Mouse (Mus musculus) liver, postnatal 0 days (tissue): ENCODE data around the gene Chtf18. TPM values are rescaled to one million over a fixed set of nuclear protein-coding genes. Genes with fewer than 3 reads are reported as not detected.
A peak's percentile ranks its signal among the peaks of the same experiment; 100 is the strongest.

Source experiments
- ATAC-seq: fragments of 200-750 bp; cut with Nextera tagmentation; 2 replicates; pipeline ENCODE4 v1.8.0; 2017; ENCODE audit warnings: mild to moderate bottlenecking, moderate library complexity
- DNase-seq: peaks from one replicate; pipeline ENCODE4 v3.0.0-alpha.2; 2016
- H3K27ac ChIP-seq: fragments of 300-500 bp; sonication (generic); 2 replicates; pipeline ENCODE4 v1.5.1; 2014; ENCODE audit warnings: antibody characterized with exemption, moderate library complexity, mild to moderate bottlenecking, low read depth
- H3K27me3 ChIP-seq: fragments of 300-500 bp; sonication (generic); 2 replicates; pipeline ENCODE4 v1.6.1; 2014; ENCODE audit warnings: low read length, control low read depth, mixed read lengths; ENCODE audit not compliant: insufficient read depth
- H3K36me3 ChIP-seq: fragments of 300-500 bp; sonication (generic); replicated peaks from 2 replicates; pipeline ENCODE4 v1.6.1; 2014; ENCODE audit warnings: mild to moderate bottlenecking, control low read depth, low read length, moderate library complexity, mixed read lengths; ENCODE audit not compliant: insufficient read depth
- H3K4me1 ChIP-seq: fragments of 300-500 bp; sonication (generic); 2 replicates; pipeline ENCODE4 v1.6.1; 2014; ENCODE audit warnings: antibody characterized with exemption, mild to moderate bottlenecking, control low read depth; ENCODE audit not compliant: insufficient read depth
- H3K4me2 ChIP-seq: fragments of 300-500 bp; sonication (generic); 2 replicates; pipeline ENCODE4 v1.6.1; 2014; ENCODE audit warnings: low read depth, mild to moderate bottlenecking, low read length, moderate library complexity, mixed read lengths
- H3K4me3 ChIP-seq: fragments of 300-500 bp; sonication (generic); 2 replicates; pipeline ENCODE4 v1.5.1; 2014; ENCODE audit warnings: low read depth, low read length
- H3K9ac ChIP-seq: fragments of 300-500 bp; sonication (generic); replicated peaks from 2 replicates; pipeline ENCODE4 v1.6.1; 2014; ENCODE audit warnings: mild to moderate bottlenecking, moderate library complexity
- H3K9me3 ChIP-seq: fragments of 300-500 bp; sonication (generic); 2 replicates; pipeline ENCODE4 v1.6.1; 2016; ENCODE audit warnings: mild to moderate bottlenecking, control low read depth, low read length, mixed read lengths
- CTCF ChIP-seq: sonication (generic); IDR thresholded peaks from 2 replicates; pipeline ENCODE4 v1.5.1; 2016; ENCODE audit warnings: antibody characterized with exemption, low read depth
- EP300 ChIP-seq: IDR thresholded peaks from 2 replicates; pipeline ENCODE4 v1.6.1; 2016; ENCODE audit warnings: antibody characterized with exemption, low read depth, mild to moderate bottlenecking
- WGBS: fragments of 180-500 bp; shearing (Covaris S2); extraction: QIAGEN DNeasy Blood & Tissue Kit; methylation state at CpG from one replicate; pipeline ENCODE4 v1.1.7; 2014; ENCODE audit not compliant: insufficient replicate concordance; 5-methylcytosine and 5-hydroxymethylcytosine counted together
- polyA plus RNA-seq: library from polyadenylated mRNA; unstranded; fragments of >200 nt; fragmentation: Nextera tagmentation; extraction: Ambion mirVana; gene quantifications from 2 replicates; pipeline ENCODE4 v1.2.1, GENCODE M21; 2015

Gene Chtf18
- polyA plus RNA-seq, 1 experiment from 2014 or later, result 7.4 TPM

DNA sequence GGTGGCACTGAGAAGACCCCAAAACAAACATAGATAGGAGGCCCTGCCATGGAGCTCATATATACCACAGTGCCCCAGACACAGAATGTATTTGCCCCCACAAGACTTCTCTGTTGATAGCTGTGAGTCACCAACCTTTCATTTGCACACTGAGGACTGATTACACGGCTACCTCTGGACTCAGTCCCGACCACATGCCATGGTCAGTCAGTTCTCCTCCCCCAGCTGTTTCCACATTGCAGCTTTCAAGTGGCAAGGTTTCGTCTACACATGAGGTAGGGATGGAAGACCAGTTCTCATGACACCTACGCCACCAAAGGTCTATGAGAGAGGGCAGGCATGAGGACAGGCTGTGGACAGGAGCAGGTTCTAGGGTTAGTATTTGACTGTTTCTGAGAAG, 16.1 kb downstream of the Chtf18 start:
- no peak overlapping the region for H3K27ac ChIP-seq
- TF ChIP-seq CTCF (no peak), EP300 (no peak)
- DNase-seq (no peak), ATAC-seq (no peak)
- no peaks in the 10 kb centered on the region for H3K4me1 ChIP-seq
- no peaks in the 10 kb centered on the region for H3K9me3 ChIP-seq
- peaks cover 5% of the 10 kb centered on the region for H3K27me3 ChIP-seq
- 59% methylated on average over 4 of the region's 4 CpGs for WGBS
- H3K4me2 ChIP-seq, result no peak overlapping the region
- H3K9ac ChIP-seq, result no peak overlapping the region
- H3K36me3 ChIP-seq, result no peaks in the 10 kb centered on the region
- H3K4me3 ChIP-seq, result no peak overlapping the region

- H3K4me1 ChIP-seq, result no peaks in the 10 kb centered on the region
- H3K27ac ChIP-seq, result no peak overlapping the region
- no peaks in the 10 kb centered on the region for H3K36me3 ChIP-seq
- WGBS, result 77% methylated on average over 2 of the region's 2 CpGs
- no peak overlapping the region for H3K4me3 ChIP-seq
- no peaks in the 10 kb centered on the region for H3K27me3 ChIP-seq
- H3K9ac ChIP-seq, result no peak overlapping the region
- DNase-seq (no peak), ATAC-seq (no peak)
- H3K9me3 ChIP-seq, result no peaks in the 10 kb centered on the region
- no peak for TF ChIP-seq CTCF
- no peak for TF ChIP-seq EP300
- H3K4me2 ChIP-seq, result no peak overlapping the region
Measured at GRCm38 (mm10) chr17:25709994-25710393, 17.2 kb downstream of the Chtf18 start.

DNA sequence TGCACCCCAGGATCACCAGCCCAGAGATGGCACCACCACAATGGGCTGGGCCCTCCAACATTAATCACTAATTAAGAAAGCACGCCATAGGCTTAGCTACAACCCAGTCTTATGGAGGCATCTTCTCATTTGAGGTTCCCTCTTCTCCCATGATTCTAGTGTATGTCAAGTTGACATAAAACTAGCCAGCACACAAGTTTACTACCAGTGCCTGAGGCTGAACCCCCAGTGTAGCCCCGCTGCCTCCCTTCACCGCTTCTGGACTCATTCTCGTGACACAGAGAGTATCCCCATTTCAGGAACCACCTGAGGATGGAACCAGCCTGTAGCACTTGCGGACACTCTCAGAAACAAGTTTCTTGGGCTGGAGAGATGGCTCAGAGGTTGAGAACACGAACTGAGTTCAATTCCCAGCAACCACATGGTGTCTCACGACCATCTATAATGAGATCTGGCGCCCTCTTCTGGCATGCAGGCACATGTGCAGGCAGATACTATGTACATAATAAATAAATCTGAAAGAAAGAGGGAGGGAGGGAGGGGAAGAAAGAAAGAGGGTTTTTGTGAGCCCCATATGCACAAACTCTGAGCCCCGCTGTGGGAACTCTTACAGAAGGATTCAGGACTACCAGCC, 26.2 kb downstream of the Chtf18 start:
- Histone ChIP-seq H3K27me3 (no peaks in the 10 kb centered on the region), H3K4me1 (no peaks in the 10 kb centered on the region), H3K4me2 (no peak overlapping the region), H3K9ac (no peak overlapping the region), H3K27ac (no peak overlapping the region), H3K9me3 (no peaks in the 10 kb centered on the region), H3K4me3 (no peak overlapping the region), H3K36me3 (no peaks in the 10 kb centered on the region)
- DNase-seq, result no peak
- 59% methylated on average over 9 of the region's 9 CpGs for WGBS
- TF ChIP-seq CTCF (peak; percentile 55), EP300 (no peak)
- ATAC-seq, result no peak

- DNase-seq (peak; percentile 79), ATAC-seq (no peak)
- TF ChIP-seq EP300, result no peak
- TF ChIP-seq CTCF, result peak; percentile 88
- Histone ChIP-seq H3K9ac (no peak overlapping the region), H3K4me2 (no peak overlapping the region), H3K4me3 (no peak overlapping the region), H3K36me3 (no peaks in the 10 kb centered on the region), H3K27me3 (no peaks in the 10 kb centered on the region), H3K9me3 (no peaks in the 10 kb centered on the region), H3K4me1 (no peaks in the 10 kb centered on the region), H3K27ac (no peak overlapping the region)
- WGBS, result 15% methylated on average over 7 of the region's 7 CpGs
Measured at GRCm38 (mm10) chr17:25698446-25698845, 28.8 kb downstream of the Chtf18 start.

- no peak overlapping the region for H3K27ac ChIP-seq
- DNase-seq (no peak), ATAC-seq (no peak)
- no peaks in the 10 kb centered on the region for H3K27me3 ChIP-seq
- no peaks in the 10 kb centered on the region for H3K9me3 ChIP-seq
- 25% methylated on average over 1 of the region's 1 CpGs for WGBS
- TF ChIP-seq EP300 (no peak), CTCF (no peak)
- no peak overlapping the region for H3K4me2 ChIP-seq
- H3K36me3 ChIP-seq, result no peaks in the 10 kb centered on the region
- no peak overlapping the region for H3K4me3 ChIP-seq
- no peaks in the 10 kb centered on the region for H3K4me1 ChIP-seq
- no peak overlapping the region for H3K9ac ChIP-seq
Measured at GRCm38 (mm10) chr17:25696263-25696662, 31.0 kb downstream of the Chtf18 start.

- DNase-seq, result no peak
- TF ChIP-seq CTCF, result no peak
- TF ChIP-seq EP300, result no peak
- no peak overlapping the region for H3K4me2 ChIP-seq
- H3K27ac ChIP-seq, result no peak overlapping the region
- H3K9ac ChIP-seq, result no peak overlapping the region
- H3K4me3 ChIP-seq, result no peak overlapping the region
- 62% methylated on average over 4 of the region's 4 CpGs for WGBS
- H3K36me3 ChIP-seq, result no peaks in the 10 kb centered on the region
- H3K4me1 ChIP-seq, result no peaks in the 10 kb centered on the region
- no peaks in the 10 kb centered on the region for H3K9me3 ChIP-seq
- H3K27me3 ChIP-seq, result peaks cover 9% of the 10 kb centered on the region; the same call in 1 of the 2 replicates
- ATAC-seq, result no peak
Measured at GRCm38 (mm10) chr17:25688922-25689321, 38.3 kb downstream of the Chtf18 start.

DNA sequence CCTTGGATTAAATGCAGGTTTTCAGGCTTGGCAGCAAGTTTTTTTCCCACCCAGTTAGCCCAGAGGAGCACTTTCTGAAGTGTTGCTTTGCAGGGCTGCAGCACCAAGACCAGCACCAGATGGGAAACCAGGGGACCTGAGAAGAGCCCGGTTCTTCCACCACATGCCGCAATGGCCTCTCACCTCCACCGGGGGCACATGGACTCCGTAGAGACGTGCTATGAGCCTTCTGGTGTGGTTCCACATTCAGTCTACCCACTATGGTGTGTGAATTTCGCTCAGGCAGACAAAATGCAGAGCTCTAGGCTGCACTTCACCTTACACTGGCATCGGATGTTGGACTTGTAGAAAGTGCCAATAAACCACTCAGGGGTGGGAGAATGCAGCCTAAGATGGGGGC, 40.9 kb downstream of the Chtf18 start:
- Histone ChIP-seq H3K36me3 (no peaks in the 10 kb centered on the region), H3K4me2 (no peak overlapping the region), H3K27ac (no peak overlapping the region), H3K9ac (no peak overlapping the region), H3K4me1 (no peaks in the 10 kb centered on the region), H3K4me3 (no peak overlapping the region), H3K9me3 (no peaks in the 10 kb centered on the region), H3K27me3 (peaks cover 9% of the 10 kb centered on the region; the same call in 1 of the 2 replicates)
- DNase-seq, result peak; percentile 24
- no peak for ATAC-seq
- WGBS, result 33% methylated on average over 7 of the region's 7 CpGs
- TF ChIP-seq EP300, result no peak
- TF ChIP-seq CTCF, result peak; percentile 48
